In the genomic region with DNA sequence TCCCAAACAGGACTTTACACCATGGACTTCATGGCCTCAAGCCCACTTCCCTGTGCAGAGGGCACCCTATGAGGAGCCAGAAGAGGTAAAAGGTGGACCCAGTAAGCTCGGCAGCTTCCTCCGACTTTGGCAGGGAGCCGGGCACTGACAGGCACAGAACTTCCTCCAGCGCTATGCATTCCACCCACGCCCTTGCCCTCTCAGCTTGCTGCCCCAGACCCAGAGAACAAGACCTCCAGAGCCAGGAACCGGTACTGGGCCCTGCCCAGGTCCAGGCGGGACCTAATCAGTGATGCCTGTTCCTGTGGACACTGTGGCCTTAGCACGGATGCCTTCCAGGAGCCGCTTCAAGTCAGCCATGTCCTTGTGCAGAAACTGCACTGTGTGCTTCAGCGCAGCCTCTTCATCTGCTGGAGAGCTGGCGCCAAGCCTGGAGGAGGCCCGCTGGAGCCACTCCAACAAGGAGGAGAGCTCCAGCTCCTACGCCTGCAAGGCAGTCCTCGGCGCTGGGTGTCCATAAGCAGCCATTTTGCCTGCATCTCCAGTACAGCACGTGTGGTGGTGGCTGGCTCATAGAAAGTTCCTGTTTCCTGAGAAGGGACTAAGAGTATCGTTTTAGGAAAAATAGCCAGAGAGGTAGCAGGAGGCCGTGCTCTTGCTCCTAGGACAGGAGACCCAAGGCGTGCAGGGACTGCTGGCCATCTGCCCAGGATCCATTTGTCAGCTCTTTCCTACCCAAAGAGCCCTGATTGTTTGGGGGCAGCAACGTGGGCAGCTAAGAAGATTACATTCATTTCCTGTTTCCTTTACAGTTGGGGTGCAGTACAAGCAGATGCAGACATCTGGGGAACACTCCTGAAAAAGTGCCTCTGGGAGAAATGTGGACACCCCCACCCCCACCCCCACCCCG, we compare ENCODE assay signal across 8 mouse cellular contexts. TPM values are rescaled to one million over a fixed set of nuclear protein-coding genes. Genes with fewer than 3 reads are reported as not detected.
DNase-seq lines count a peak whose midpoint lies in the region; ATAC-seq and TF ChIP-seq lines count a peak whose summit lies in the region.

No protein-coding gene starts in this region.

- peak; percentile 75 for TF ChIP-seq POLR2A in embryonic fibroblast, embryonic 13.5 days (IDR thresholded peaks at IDR 0.05; ENCODE audit: low read depth, low read length)

- H3K4me1 ChIP-seq in embryonic fibroblast, embryonic 13.5 days (ENCODE audit: control insufficient read depth, insufficient read depth, low read length) = peaks cover 12% of the 10 kb centered on the region
- H3K4me1 ChIP-seq in heart, embryonic 11.5 days (ENCODE audit: control insufficient read depth, insufficient read depth, low read length) = peaks cover 16% of the 10 kb centered on the region
- peaks cover 6% of the 10 kb centered on the region; the same call in 1 of the 2 replicates for H3K4me1 ChIP-seq in liver, embryonic 11.5 days (replicated peaks; ENCODE audit: control insufficient read depth, insufficient read depth, low read length)

- no peak overlapping the region for H3K9ac ChIP-seq in heart, embryonic 11.5 days (ENCODE audit: low read depth, low read length)
- H3K9ac ChIP-seq in liver, embryonic 11.5 days (ENCODE audit: low read depth, low read length) = no peak overlapping the region

- no peaks in the 10 kb centered on the region for H3K27me3 ChIP-seq in heart, embryonic 11.5 days (ENCODE audit: control insufficient read depth, insufficient read depth, low read length)
- no peaks in the 10 kb centered on the region for H3K27me3 ChIP-seq in liver, embryonic 11.5 days (replicated peaks; ENCODE audit: control insufficient read depth, insufficient read depth, low read length)

- H3K4me2 ChIP-seq in heart, embryonic 11.5 days = peak overlapping the region; percentile 35
- no peak overlapping the region for H3K4me2 ChIP-seq in liver, embryonic 11.5 days

- ATAC-seq in heart, embryonic 11.5 days (replicated peaks; ENCODE audit: insufficient number of reproducible peaks, low FRiP score, low TSS enrichment) = peak; percentile 65; the same call in 1 of the 2 replicates
- 0 out of 2 replicates have a peak, but pooled peaks have one; percentile 23 for ATAC-seq in liver, embryonic 11.5 days (replicated peaks; ENCODE audit: low FRiP score)

- no peak overlapping the region for H3K4me3 ChIP-seq in embryonic fibroblast, embryonic 13.5 days (ENCODE audit: insufficient read depth, low read length)
- no peak overlapping the region for H3K4me3 ChIP-seq in heart, embryonic 11.5 days (ENCODE audit: low read depth, low read length)
- no peak overlapping the region for H3K4me3 ChIP-seq in liver, embryonic 11.5 days (ENCODE audit: low read depth, low read length)

- WGBS in heart, embryonic 11.5 days (ENCODE audit: insufficient replicate concordance) = 54% methylated on average over 21 of the region's 21 CpGs
- 66% methylated on average over 21 of the region's 21 CpGs for WGBS in liver, embryonic 11.5 days

- H3K27ac ChIP-seq in embryonic fibroblast, embryonic 13.5 days (ENCODE audit: insufficient read depth, low read length) = peak overlapping the region; percentile 89
- H3K27ac ChIP-seq in heart, embryonic 11.5 days (ENCODE audit: low read depth, low read length) = peak overlapping the region; percentile 91
- H3K27ac ChIP-seq in liver, embryonic 11.5 days (ENCODE audit: low read depth, low read length) = peak overlapping the region; percentile 65; the same call in 1 of the 2 replicates

- peak; percentile 92 for DNase-seq in 3T3-L1 (ENCODE audit: low read depth, low spot score)
- DNase-seq in adrenal gland, adult 2 months = peak; percentile 95
- peak; percentile 95 for DNase-seq in kidney, postnatal 10 days
- no peak for DNase-seq in liver, embryonic 11.5 days (ENCODE audit: low spot score)
- peak; percentile 93 for DNase-seq in ovary, adult 18-20 months (ENCODE audit: low spot score)
- no peak for DNase-seq in embryo, embryonic 11 days

- H3K36me3 ChIP-seq in heart, embryonic 11.5 days (ENCODE audit: control insufficient read depth, insufficient read depth, low read length) = no peaks in the 10 kb centered on the region
- H3K36me3 ChIP-seq in liver, embryonic 11.5 days (ENCODE audit: control insufficient read depth, insufficient read depth, low read length) = no peaks in the 10 kb centered on the region

- H3K9me3 ChIP-seq in heart, embryonic 11.5 days (replicated peaks; ENCODE audit: control insufficient read depth, low read length) = no peaks in the 10 kb centered on the region
- H3K9me3 ChIP-seq in liver, embryonic 11.5 days (ENCODE audit: control insufficient read depth, low read length) = no peaks in the 10 kb centered on the region

- no peak for TF ChIP-seq CTCF in embryonic fibroblast, embryonic 13.5 days (IDR thresholded peaks at IDR 0.05; ENCODE audit: borderline replicate concordance, insufficient read depth, low read length)

RNA-seq across cellular contexts. Expression of gene A830005F24Rik, which starts 39.1 kb away (rescaled TPM):
- total RNA-seq in adrenal gland, adult 2 months (2021) = not detected
- not detected in 2 replicates for polyA plus RNA-seq in adrenal gland, adult 2 months (2012; rRNA removed)
- polyA plus RNA-seq in embryonic fibroblast, embryonic 13.5 days (2011; ENCODE audit: insufficient read length, low read depth, missing spikeins) = 1.7 and 1.8 TPM in 2 replicates
- polyA plus RNA-seq in heart, embryonic 11.5 days (2014; fragmentation: Nextera tagmentation; extraction: Ambion mirVana) = 0.34 and 2.2 TPM in 2 replicates
- 1.2 and 1.5 TPM in 2 replicates for polyA plus RNA-seq in liver, embryonic 11.5 days (2014; fragmentation: Nextera tagmentation; extraction: Ambion mirVana)

RNA-seq across cellular contexts. Expression of gene Zfp169, which starts 39.2 kb away (rescaled TPM):
- total RNA-seq in adrenal gland, adult 2 months (2021) = 1 to 10 TPM; 6.5 to 6.9 TPM
- 2.6 and 2.7 TPM in 2 replicates for polyA plus RNA-seq in adrenal gland, adult 2 months (2012; rRNA removed)
- 6.6 and 9.3 TPM in 2 replicates for polyA plus RNA-seq in embryonic fibroblast, embryonic 13.5 days (2011; ENCODE audit: insufficient read length, low read depth, missing spikeins)
- polyA plus RNA-seq in heart, embryonic 11.5 days (2014; fragmentation: Nextera tagmentation; extraction: Ambion mirVana) = 4.3 and 5.2 TPM in 2 replicates
- 2.9 and 3.4 TPM in 2 replicates for polyA plus RNA-seq in liver, embryonic 11.5 days (2014; fragmentation: Nextera tagmentation; extraction: Ambion mirVana)

Comparison
In these comparisons a context has a peak if more than half of its experiments do, and no peak if none do; other contexts are left out.
1. DNase-seq: peak in 3T3-L1 (single experiment), adrenal gland, adult 2 months (single experiment), kidney, postnatal 10 days (single experiment) and ovary, adult 18-20 months (single experiment); none in liver, embryonic 11.5 days (single experiment) and embryo, embryonic 11 days (single experiment).
2. Peak in every context shown above with its lines, with median percentiles within 50 percentile points of each other: H3K27ac ChIP-seq.